Mouse (Mus musculus) gastrocnemius, postnatal 36 days (tissue): ENCODE results near the gene Tmem126b. TPM values are rescaled to one million over a fixed set of nuclear protein-coding genes. Genes with fewer than 3 reads are reported as not detected.

Experiments used
- DNase-seq, 2 experiments: peaks; one replicate each; pipeline ENCODE4 v3.0.0; 2022
- intact Hi-C: fragments of 180-260 bp; cut with DNase I; formaldehyde crosslinking; loops from one replicate; pipeline ENCODE4 v1.15.1; 2025
- long read RNA-seq, 2 experiments: library from polyadenylated mRNA; stranded (forward); transcript quantifications; one replicate each; pipeline ENCODE4 v2.0.0; 2021
- total RNA-seq, 2 experiments: library from RNA; stranded (reverse); gene quantifications; 2 replicates each; pipeline ENCODE4 v1.2.3; 2021

The Tmem126b gene
- 10 to 100 TPM; 16.0 to 17.9 TPM for total RNA-seq
- long read RNA-seq, experiment 1, transcript Tmem126b-201 (5 exons, 2,259 nt): major isoform, 37 of 47 reads
- long read RNA-seq, experiment 1, partial matches to known transcripts: 3 of 47 reads
- long read RNA-seq, experiment 1, other reads (novel, unspliced or antisense): 6 of 47 reads
- long read RNA-seq, experiment 2, transcript Tmem126b-201 (5 exons, 2,259 nt): major isoform, 50 of 61 reads
- long read RNA-seq, experiment 2, partial matches to known transcripts: 6 of 61 reads
- long read RNA-seq, experiment 2, other reads (novel, unspliced or antisense): 4 of 61 reads

DNA sequence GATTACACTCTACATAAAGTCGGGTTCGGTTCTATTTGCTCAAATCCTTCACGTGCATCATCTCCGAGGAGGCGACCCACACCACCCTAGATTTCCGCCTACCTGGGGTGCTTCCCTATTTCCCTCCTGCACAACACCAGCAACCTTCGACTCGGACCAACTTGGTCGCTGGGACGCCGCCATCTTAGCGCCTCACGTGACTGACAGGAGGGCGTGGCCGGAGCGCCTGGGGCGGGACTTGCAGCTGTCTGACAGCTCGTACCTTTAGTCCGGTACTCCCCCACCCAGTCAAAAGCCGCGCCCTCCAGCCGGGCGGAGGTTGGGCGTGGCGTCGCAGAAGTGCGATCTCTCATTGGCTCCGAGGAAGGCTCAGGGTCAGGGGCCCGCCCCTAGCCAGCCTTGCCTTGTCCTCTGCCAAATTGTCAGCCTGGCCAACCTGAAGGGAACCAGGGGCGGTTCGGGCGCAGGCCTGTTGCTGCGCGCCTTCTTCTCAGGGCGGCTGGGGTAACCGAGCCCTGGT is at the start of gene Tmem126b:
Gene Tmem126b, minus strand, starts transcription at position 209 of the 520 bp plus-strand sequence.
- intact Hi-C loops: no loop called here
- peak; percentile 98 to 99 for DNase-seq

DNA sequence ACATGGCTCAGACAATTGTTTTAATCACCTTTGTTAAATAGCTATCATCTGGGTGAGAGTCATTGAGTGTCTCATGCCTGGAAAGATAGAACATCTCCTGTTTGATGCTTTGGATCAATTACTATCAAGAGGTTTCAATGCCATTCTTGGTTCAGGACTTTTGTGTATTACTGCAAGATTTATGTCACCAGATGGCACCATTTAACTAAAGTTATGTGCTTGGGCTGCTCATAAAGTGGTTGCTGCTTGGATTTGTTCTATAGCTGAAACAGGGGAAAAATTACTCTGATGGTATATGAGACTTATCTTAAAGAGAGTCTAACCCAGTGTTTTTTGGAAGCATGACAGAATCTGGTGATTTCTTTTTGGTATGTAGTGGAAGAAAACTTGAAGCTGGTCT is 36.5 kb upstream of the Tmem126b start:
- intact Hi-C loops: loop anchor here (10.0 kb wide), 1 partner anchor 713 kb away; no protein-coding TSS in a partner anchor
- no peak for DNase-seq

GRCm38 (mm10) chr7:90508124-90508523 is 32.3 kb upstream of the Tmem126b start:
- intact Hi-C loops: no loop called here
- DNase-seq: no peak

- no peak for DNase-seq
- intact Hi-C loops: no loop called here
These were observed 6.8 kb upstream of the Tmem126b start for GRCm38 (mm10) chr7:90482607-90483006.

DNA sequence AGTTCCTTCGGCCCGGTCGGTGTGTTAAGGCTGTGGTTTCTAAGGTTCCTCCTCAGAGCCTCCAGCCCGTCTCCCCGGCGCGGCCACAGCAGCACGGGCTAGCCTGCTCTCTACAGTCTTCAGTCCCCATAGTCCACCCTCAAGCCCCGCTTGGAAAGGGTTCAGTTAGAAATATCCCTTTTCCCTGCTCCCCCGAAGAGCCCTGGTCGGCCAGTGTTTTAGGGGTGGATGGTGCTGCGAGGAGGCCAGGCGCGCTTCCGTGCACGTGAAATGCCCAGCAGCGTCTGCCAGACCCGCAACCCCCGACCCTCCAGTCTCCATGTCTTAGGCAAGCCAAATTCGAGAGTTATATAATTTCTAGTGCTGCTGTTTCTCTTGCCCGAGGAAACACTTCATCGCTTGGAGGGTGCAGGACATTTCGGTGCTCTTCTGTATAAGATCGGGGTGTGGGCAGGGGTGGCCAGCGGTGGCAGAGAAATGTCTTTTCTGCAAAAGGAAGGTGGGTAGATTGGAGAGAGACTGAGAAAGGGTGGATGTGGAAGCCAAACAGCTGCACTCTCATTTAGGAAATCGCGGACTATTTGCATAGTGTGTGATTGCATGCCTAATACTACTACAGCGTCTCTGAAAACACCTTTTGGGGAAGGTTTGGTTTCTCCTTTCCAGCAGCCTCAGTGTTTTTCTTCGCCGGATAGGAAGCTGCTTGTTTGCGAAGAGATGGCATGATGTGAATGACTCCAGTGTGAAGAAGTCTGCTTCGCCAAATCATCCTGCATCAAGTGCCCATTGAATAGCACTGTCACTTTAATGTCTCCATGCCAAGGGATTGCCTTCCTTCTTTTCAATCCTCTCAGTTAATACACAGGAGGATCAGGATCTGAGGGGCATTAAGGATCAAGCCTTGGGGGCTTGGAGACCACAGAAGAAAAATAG is 778 bp upstream of the Tmem126b start, which contains the start of gene Dlg2:
Gene Dlg2, plus strand, starts transcription at position 360 of the 933 bp plus-strand sequence.
- intact Hi-C loops: no loop called here
- DNase-seq: no peak

DNA sequence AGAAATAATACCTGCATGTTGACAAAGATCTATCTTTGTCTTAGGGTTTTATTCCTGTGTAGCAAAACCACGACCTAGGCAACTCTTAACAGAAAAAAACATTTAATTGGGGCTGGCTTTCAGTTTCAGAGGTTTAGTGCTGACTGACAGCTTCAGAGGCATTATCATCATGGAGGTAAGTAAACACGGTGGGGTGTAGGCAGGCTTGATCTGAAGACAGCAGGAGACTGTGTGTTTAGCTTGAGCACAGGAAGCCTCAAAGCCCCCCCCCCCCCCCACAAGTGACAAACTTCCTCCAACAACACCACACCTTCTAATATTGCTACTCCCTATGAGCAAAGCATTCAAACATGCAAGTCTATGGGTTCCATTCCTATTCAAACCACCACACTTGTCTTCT is 2.3 kb downstream of the Tmem126b start:
- intact Hi-C loops: no loop called here

GRCm38 (mm10) chr7:90461441-90461840 is 14.4 kb downstream of the Tmem126b start:
- intact Hi-C loops: no loop called here
- no peak for DNase-seq

More for the DNA sequence above, 2.3 kb downstream of the Tmem126b start:
- DNase-seq: no peak

DNA sequence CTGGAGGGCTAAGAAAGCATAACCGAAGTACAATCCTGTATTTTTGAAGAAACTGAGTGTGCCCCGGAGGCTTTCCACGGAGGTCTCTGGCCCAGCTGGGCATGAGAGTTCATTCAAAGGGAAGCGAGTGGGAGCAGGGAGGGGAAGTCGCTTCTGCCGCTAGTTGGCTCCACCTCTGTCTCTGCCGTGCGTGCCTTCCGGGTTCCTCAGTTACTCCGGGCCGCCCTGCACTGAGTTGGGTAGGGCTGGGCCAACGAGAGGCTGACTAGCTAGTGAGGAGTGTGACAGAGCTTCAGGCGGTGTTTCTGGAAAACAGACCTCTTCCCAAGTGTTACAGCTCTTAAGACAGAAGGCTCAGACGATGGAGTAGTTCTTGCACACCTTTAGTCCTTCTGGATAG is 14.9 kb downstream of the Tmem126b start:
- intact Hi-C loops: no loop called here
- no peak for DNase-seq

DNA sequence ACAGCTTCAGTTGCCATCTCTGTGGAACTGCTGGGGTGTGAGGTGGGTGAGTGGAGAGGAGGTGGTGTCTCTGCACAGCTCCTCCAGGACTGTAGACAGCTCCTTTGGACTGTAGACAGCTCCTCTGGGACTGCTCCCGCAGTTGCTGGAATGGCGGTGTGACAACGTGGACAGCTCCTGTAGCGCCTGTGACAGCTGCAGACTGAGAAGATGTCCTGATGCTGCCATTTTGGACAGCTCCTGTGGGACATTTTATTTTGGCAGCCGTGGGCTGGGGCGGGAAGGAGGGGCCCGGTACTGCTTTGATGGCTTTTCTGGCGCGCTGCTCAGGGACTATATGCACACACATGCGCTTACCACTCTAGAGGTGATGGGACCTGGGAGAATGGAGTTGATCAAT is 15.5 kb downstream of the Tmem126b start:
- DNase-seq: no peak
- intact Hi-C loops: no loop called here

DNA sequence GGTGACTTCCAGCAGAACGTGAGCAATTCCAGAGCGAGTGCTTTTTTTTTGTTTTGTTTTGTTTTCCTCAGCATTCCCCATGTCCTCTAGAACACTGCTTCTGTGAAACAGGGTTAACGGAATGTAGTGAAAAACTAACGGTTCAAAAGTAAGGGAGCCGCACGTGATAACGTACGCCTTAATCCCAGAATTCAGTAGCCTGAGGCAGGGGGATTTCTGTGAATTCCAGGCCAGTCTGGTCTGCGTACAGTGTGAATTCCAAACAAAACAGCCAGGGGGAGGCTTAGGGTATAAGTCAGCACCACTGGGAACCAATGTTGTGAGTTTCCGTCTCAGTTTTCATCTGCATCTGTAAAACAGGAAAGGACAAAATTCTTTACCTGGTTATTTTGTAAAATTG is 18.3 kb downstream of the Tmem126b start:
- no peak for DNase-seq
- intact Hi-C loops: no loop called here

GRCm38 (mm10) chr7:90456845-90457468 is 18.8 kb downstream of the Tmem126b start, which contains the start of gene Tmem126a:
Gene Tmem126a (minus strand): TSS chr7:90457229.
- intact Hi-C loops: no loop called here
- DNase-seq: peak; percentile 79

GRCm38 (mm10) chr7:90456149-90456844 is 19.5 kb downstream of the Tmem126b start:
- DNase-seq: no peak
- intact Hi-C loops: no loop called here

GRCm38 (mm10) chr7:90444206-90444605 is 31.6 kb downstream of the Tmem126b start:
- DNase-seq: no peak
- intact Hi-C loops: no loop called here

- DNase-seq: peak; percentile 52 to 59
- intact Hi-C loops: no loop called here
These were observed 32.4 kb downstream of the Tmem126b start for GRCm38 (mm10) chr7:90443101-90444091.

- DNase-seq: peak; percentile 89 to 94
- intact Hi-C loops: no loop called here
These were observed 33.2 kb downstream of the Tmem126b start, which contains the start of gene Crebzf for GRCm38 (mm10) chr7:90442518-90443080. Gene Crebzf (plus strand): TSS chr7:90442729.

GRCm38 (mm10) chr7:90442070-90442469 is 33.7 kb downstream of the Tmem126b start:
- intact Hi-C loops: no loop called here

GRCm38 (mm10) chr7:90440044-90440443 is 35.8 kb downstream of the Tmem126b start:
- intact Hi-C loops: no loop called here
- no peak for DNase-seq

More at GRCm38 (mm10) chr7:90442070-90442469, 33.7 kb downstream of the Tmem126b start:
- no peak for DNase-seq

DNA sequence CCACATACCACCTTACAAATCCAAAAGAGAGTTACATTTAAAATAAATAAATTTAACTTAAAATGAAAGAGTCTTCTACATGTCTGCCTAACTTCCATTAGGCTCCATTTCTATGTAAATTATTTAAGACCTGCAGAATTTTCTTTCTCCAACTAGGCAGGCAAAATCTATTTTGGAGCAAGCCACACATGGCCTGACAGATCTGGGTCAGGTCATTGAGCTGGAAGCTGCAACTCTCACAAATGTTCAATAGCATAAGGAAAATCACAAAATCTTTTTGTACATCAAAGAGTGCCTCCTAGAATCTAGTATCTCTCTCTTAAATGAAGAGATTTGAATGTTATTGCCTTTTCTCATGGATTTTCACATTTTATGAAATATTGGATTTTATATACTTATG is 43.6 kb downstream of the Tmem126b start:
- intact Hi-C loops: no loop called here
- DNase-seq: no peak
